Mouse (Mus musculus) neural tube, embryonic 15.5 days (tissue): Measurements from ENCODE around the gene Ranbp10. TPM values are rescaled to one million over a fixed set of nuclear protein-coding genes. Genes with fewer than 3 reads are reported as not detected.
"Not testable (repeated sequence)": the region's sequence is repeated elsewhere in the genome, so short reads cannot be mapped to it uniquely, and the experiment has no call there.

Experiments
- ATAC-seq: fragments of 200-750 bp; cut with Nextera tagmentation; 2 replicates; pipeline ENCODE4 v1.8.0; 2017; ENCODE audit warnings: mild to moderate bottlenecking, moderate TSS enrichment, moderate library complexity; ENCODE audit not compliant: low FRiP score
- H3K27ac ChIP-seq: fragments of 300-500 bp; sonication (generic); replicated peaks from 2 replicates; pipeline ENCODE4 v1.5.1; 2015; ENCODE audit warnings: mild to moderate bottlenecking, inconsistent platforms
- H3K27me3 ChIP-seq: fragments of 300-500 bp; sonication (generic); replicated peaks from 2 replicates; pipeline ENCODE4 v1.6.1; 2015; ENCODE audit warnings: inconsistent platforms
- H3K36me3 ChIP-seq: fragments of 300-500 bp; sonication (generic); 2 replicates; pipeline ENCODE4 v1.6.1; 2015; ENCODE audit warnings: inconsistent platforms
- H3K4me1 ChIP-seq: fragments of 300-500 bp; sonication (generic); 2 replicates; pipeline ENCODE4 v1.6.1; 2015; ENCODE audit warnings: inconsistent platforms
- H3K4me2 ChIP-seq: fragments of 300-500 bp; sonication (generic); 2 replicates; pipeline ENCODE4 v1.6.1; 2015; ENCODE audit warnings: inconsistent platforms, mild to moderate bottlenecking, moderate library complexity
- H3K4me3 ChIP-seq: fragments of 300-500 bp; sonication (generic); replicated peaks from 2 replicates; pipeline ENCODE4 v1.5.1; 2015; ENCODE audit warnings: mild to moderate bottlenecking, inconsistent platforms
- H3K9ac ChIP-seq: fragments of 300-500 bp; sonication (generic); replicated peaks from 2 replicates; pipeline ENCODE4 v1.6.1; 2015; ENCODE audit warnings: mild to moderate bottlenecking, inconsistent platforms
- H3K9me3 ChIP-seq: fragments of 300-500 bp; sonication (generic); replicated peaks from 2 replicates; pipeline ENCODE4 v1.6.1; 2016; ENCODE audit warnings: inconsistent platforms
- WGBS: fragments of 180-500 bp; shearing (Covaris S2); methylation state at CpG from one replicate; pipeline ENCODE4 v1.1.7; 2015; ENCODE audit warnings: mixed read lengths; 5-methylcytosine and 5-hydroxymethylcytosine counted together
- polyA plus RNA-seq: library from polyadenylated mRNA; unstranded; fragments of >200 nt; fragmentation: Nextera tagmentation; extraction: Ambion mirVana; gene quantifications from 2 replicates; pipeline ENCODE4 v1.2.1, GENCODE M21; 2015

The Ranbp10 gene
- polyA plus RNA-seq, 1 experiment from 2014 or later = 10.4 TPM

- Histone ChIP-seq H3K27me3 (no peaks in the 10 kb centered on the region), H3K9ac (peak within 1 kb of the TSS; percentile 63), H3K4me1 (peaks cover 50% of the 10 kb centered on the region), H3K9me3 (no peaks in the 10 kb centered on the region), H3K4me3 (peak within 1 kb of the TSS; percentile 86), H3K27ac (peak within 1 kb of the TSS; percentile 89), H3K4me2 (peak within 1 kb of the TSS; percentile 85), H3K36me3 (peaks cover 4% of the 10 kb centered on the region; the same call in 1 of the 2 replicates)
- under 1% methylated on average over 43 of the region's 43 CpGs for WGBS
- ATAC-seq = peak; percentile 91
These were observed 27.6 kb upstream of the Ranbp10 start, which contains the start of gene Thap11 for GRCm38 (mm10) chr8:105854715-105855216. TSS of gene Thap11 (plus strand) at chr8:105855132.

GRCm38 (mm10) chr8:105854303-105854702 is 27.2 kb upstream of the Ranbp10 start:
- peaks cover 4% of the 10 kb centered on the region; the same call in 1 of the 2 replicates for H3K36me3 ChIP-seq
- H3K27ac ChIP-seq = peak overlapping the region; percentile 66
- 29% methylated on average over 8 of the region's 8 CpGs for WGBS
- H3K9ac ChIP-seq = no peak overlapping the region; the same call in 1 of the 2 replicates
- H3K9me3 ChIP-seq = no peaks in the 10 kb centered on the region
- H3K4me1 ChIP-seq = peaks cover 46% of the 10 kb centered on the region
- peak; percentile 14 for ATAC-seq
- no peaks in the 10 kb centered on the region for H3K27me3 ChIP-seq
- peak overlapping the region; percentile 85 for H3K4me2 ChIP-seq
- peak overlapping the region; percentile 86 for H3K4me3 ChIP-seq

- peaks cover 12% of the 10 kb centered on the region for H3K36me3 ChIP-seq
- no peaks in the 10 kb centered on the region for H3K9me3 ChIP-seq
- peak within 1 kb of the TSS; percentile 74; the same call in 1 of the 2 replicates for H3K4me3 ChIP-seq
- WGBS = 90% methylated on average over 3 of the region's 3 CpGs
- H3K4me2 ChIP-seq = peak within 1 kb of the TSS; percentile 75; the same call in 1 of the 2 replicates
- peaks cover 35% of the 10 kb centered on the region for H3K4me1 ChIP-seq
- H3K9ac ChIP-seq = no peak within 1 kb of the TSS
- no peak within 1 kb of the TSS for H3K27ac ChIP-seq
- H3K27me3 ChIP-seq = no peaks in the 10 kb centered on the region
- no peak for ATAC-seq
These were observed 26.0 kb upstream of the Ranbp10 start, which contains the start of gene Cenpt for GRCm38 (mm10) chr8:105853178-105853577. TSS of gene Cenpt (minus strand) at chr8:105853278.

DNA sequence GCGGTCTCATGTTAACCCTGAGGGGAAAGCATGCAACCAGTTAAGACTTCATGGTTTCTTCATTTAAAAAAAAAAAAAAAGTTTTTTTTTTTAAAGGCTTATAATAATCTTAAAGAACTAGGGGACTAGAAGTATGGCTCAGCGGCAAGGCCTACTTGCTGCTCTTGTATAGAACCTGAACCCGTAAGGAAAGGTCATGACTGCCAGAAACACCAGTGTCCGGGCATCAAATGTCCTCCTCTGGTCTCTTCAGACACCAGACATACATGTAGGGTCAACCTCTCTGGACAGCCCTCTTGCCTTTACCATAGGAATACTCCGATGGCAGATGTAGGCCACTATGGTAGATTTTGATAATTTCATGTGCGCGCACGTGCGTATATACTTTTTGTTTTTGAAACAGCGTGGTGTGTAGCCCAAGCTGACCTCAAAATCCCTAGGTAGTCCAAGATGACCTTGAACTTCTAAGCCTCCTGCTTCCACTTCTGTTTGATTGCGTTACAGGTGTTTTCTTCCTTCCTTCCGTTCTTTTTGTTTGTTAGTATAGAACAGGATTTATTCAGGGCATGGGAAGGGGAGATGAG is 25.1 kb upstream of the Ranbp10 start:
- H3K36me3 ChIP-seq = peaks cover 19% of the 10 kb centered on the region
- ATAC-seq = no peak
- no peak overlapping the region for H3K27ac ChIP-seq

GRCm38 (mm10) chr8:105851651-105852143 is 24.5 kb upstream of the Ranbp10 start:
- Histone ChIP-seq H3K9me3 (no peaks in the 10 kb centered on the region), H3K27ac (peak overlapping the region; percentile 87), H3K36me3 (peaks cover 25% of the 10 kb centered on the region), H3K4me2 (peak overlapping the region; percentile 75), H3K27me3 (no peaks in the 10 kb centered on the region), H3K4me3 (peak overlapping the region; percentile 74), H3K4me1 (peaks cover 20% of the 10 kb centered on the region), H3K9ac (peak overlapping the region; percentile 85)
- ATAC-seq = peak; percentile 82
- under 1% methylated on average over 34 of the region's 34 CpGs for WGBS

More for the DNA sequence above, 25.1 kb upstream of the Ranbp10 start:
- Histone ChIP-seq H3K9ac (no peak overlapping the region), H3K4me2 (peak overlapping the region; percentile 75), H3K4me3 (peak overlapping the region; percentile 74), H3K27me3 (no peaks in the 10 kb centered on the region), H3K9me3 (no peaks in the 10 kb centered on the region), H3K4me1 (peaks cover 26% of the 10 kb centered on the region)
- WGBS = 84% methylated on average over 12 of the region's 12 CpGs

- Histone ChIP-seq H3K27ac (no peak overlapping the region), H3K9me3 (no peaks in the 10 kb centered on the region), H3K36me3 (peaks cover 36% of the 10 kb centered on the region), H3K4me3 (peak overlapping the region; percentile 8; the same call in 1 of the 2 replicates), H3K27me3 (no peaks in the 10 kb centered on the region), H3K9ac (no peak overlapping the region), H3K4me1 (peaks cover 11% of the 10 kb centered on the region), H3K4me2 (peak overlapping the region; percentile 40)
- 85% methylated on average over 7 of the region's 7 CpGs for WGBS
- no peak for ATAC-seq
These were observed 23.5 kb upstream of the Ranbp10 start for GRCm38 (mm10) chr8:105850611-105851010.

GRCm38 (mm10) chr8:105850014-105850413 is 22.9 kb upstream of the Ranbp10 start:
- WGBS = 85% methylated on average over 4 of the region's 4 CpGs
- Histone ChIP-seq H3K27ac (no peak overlapping the region), H3K9me3 (no peaks in the 10 kb centered on the region), H3K4me2 (no peak overlapping the region), H3K9ac (no peak overlapping the region), H3K36me3 (peaks cover 42% of the 10 kb centered on the region), H3K27me3 (no peaks in the 10 kb centered on the region), H3K4me3 (0 out of 2 replicates have a peak overlapping the region, but pooled peaks have one; percentile 8), H3K4me1 (peaks cover 11% of the 10 kb centered on the region)
- ATAC-seq = no peak

GRCm38 (mm10) chr8:105846678-105847077 is 19.5 kb upstream of the Ranbp10 start:
- Histone ChIP-seq H3K4me3 (no peak overlapping the region), H3K4me2 (no peak overlapping the region), H3K9me3 (no peaks in the 10 kb centered on the region), H3K36me3 (peaks cover 60% of the 10 kb centered on the region), H3K9ac (no peak overlapping the region), H3K4me1 (peaks cover 8% of the 10 kb centered on the region), H3K27ac (no peak overlapping the region), H3K27me3 (no peaks in the 10 kb centered on the region)
- WGBS = 97% methylated on average over 11 of the region's 11 CpGs
- ATAC-seq = no peak

DNA sequence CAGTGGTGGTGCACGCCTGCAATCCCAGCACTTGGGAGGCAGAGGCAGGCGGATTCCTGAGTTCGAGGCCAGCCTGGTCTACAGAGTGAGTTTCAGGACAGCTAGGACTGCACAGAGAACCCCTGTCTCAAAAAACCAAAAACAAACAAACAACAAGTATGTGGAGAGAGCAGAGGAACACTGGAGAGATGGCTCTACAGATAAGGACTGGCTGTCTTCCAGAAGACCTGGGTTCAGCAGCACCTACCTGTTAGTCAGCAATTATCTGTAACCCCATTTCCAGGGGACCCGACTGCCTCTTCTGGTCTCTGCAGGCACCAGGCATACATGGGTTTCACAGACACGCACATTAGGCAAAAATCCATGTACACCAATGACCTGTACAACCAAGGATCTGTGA is 12.1 kb upstream of the Ranbp10 start:
- Histone ChIP-seq H3K4me3 (no peak overlapping the region), H3K4me1 (no peaks in the 10 kb centered on the region), H3K27ac (no peak overlapping the region), H3K4me2 (no peak overlapping the region), H3K9me3 (no peaks in the 10 kb centered on the region), H3K27me3 (no peaks in the 10 kb centered on the region), H3K9ac (no peak overlapping the region), H3K36me3 (peaks cover 11% of the 10 kb centered on the region)
- 87% methylated on average over 5 of the region's 5 CpGs for WGBS
- no peak for ATAC-seq

DNA sequence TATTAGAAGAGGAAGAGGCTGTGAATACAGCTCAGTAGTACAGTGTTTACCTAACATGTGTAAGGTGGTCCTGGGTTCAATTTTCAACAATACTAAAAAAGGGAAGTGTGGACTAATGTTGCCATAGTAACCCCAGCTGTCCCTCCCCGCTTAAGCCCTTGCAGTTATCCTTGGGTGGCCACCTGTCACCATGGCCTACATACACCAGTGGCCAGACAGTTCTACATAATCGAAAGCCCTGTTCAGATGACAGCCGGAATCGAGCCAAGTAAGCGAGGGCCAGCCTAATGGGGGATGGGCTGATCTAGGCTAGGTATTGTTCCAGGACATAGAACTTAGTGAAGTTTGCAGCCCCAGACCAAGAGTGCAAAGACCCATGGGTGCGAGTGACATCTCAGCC is 9.8 kb upstream of the Ranbp10 start:
- H3K4me2 ChIP-seq = no peak overlapping the region
- H3K27me3 ChIP-seq = no peaks in the 10 kb centered on the region
- no peak overlapping the region for H3K9ac ChIP-seq
- H3K4me3 ChIP-seq = no peak overlapping the region
- H3K4me1 ChIP-seq = no peaks in the 10 kb centered on the region
- WGBS = 89% methylated on average over 6 of the region's 6 CpGs
- ATAC-seq = no peak
- H3K9me3 ChIP-seq = no peaks in the 10 kb centered on the region
- 0 out of 2 replicates have a peak, but pooled peaks cover 3% of the 10 kb centered on the region for H3K36me3 ChIP-seq
- H3K27ac ChIP-seq = no peak overlapping the region

DNA sequence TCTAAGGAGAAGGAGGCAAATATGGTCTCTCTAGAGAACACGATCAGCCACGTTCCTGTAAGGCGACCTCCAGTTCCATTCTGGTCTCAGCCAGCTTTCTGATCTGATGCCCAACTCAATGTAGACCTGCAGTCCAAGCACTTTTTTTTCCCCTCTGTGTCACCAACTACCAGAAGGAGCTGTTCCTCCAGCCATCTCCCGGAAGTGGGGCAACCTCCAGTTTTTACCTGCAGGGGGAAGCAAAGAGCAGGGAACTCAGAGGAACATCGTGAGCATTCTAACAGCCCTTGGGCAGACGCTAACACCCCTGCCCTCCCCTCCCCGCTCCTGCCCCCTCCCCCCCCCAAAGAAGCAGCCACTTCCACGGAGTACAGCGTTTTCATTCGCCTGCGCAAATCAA is 8.2 kb upstream of the Ranbp10 start:
- Histone ChIP-seq H3K4me2 (no peak overlapping the region), H3K9me3 (no peaks in the 10 kb centered on the region), H3K4me3 (no peak overlapping the region), H3K27ac (no peak overlapping the region), H3K4me1 (no peaks in the 10 kb centered on the region), H3K36me3 (no peaks in the 10 kb centered on the region), H3K27me3 (no peaks in the 10 kb centered on the region), H3K9ac (no peak overlapping the region)
- ATAC-seq = no peak
- 34% methylated on average over 11 of the region's 11 CpGs for whole genome bisulfite sequencing

- H3K36me3 ChIP-seq, H3K9ac ChIP-seq, H3K4me3 ChIP-seq, H3K27me3 ChIP-seq, H3K9me3 ChIP-seq, H3K27ac ChIP-seq, ATAC-seq, H3K4me1 ChIP-seq, H3K4me2 ChIP-seq: not testable (repeated sequence)
- WGBS = 83% methylated on average over 2 of the region's 2 CpGs
These were observed 6.6 kb upstream of the Ranbp10 start for GRCm38 (mm10) chr8:105833740-105834139.
